Mouse (Mus musculus) lung, postnatal 25 days (tissue): ENCODE results near the gene BC100530.
"Not testable (repeated sequence)": the region's sequence is repeated elsewhere in the genome, so short reads cannot be mapped to it uniquely, and the experiment has no call there.

Experiments used
- DNase-seq: peaks from one replicate; pipeline ENCODE4 v3.0.0; 2022; ENCODE audit warnings: low spot score

BC100530 gene

DNA sequence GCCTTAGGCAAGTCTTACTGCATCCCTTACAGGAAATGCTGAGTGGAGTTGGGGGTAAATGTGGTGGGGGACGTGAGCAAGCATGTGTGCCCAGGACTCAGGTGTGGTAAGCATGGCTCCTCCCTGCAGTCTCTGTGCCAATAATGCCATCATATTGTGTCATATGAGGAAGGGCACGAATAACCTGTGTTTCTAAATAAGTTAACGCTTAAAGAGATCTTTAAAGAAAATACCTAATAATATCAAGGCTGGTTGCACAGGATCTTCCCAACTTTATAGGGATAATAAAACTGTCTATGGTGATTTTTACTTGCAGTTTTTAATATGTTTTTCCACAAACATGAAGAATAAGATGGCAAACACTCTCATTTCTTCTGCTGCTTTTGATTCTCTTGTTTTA lies at the start of gene BC100530:
TSS of gene BC100530 (minus strand) at position 101 of the 400 bp plus-strand sequence.
- not testable (repeated sequence) for DNase-seq

DNA sequence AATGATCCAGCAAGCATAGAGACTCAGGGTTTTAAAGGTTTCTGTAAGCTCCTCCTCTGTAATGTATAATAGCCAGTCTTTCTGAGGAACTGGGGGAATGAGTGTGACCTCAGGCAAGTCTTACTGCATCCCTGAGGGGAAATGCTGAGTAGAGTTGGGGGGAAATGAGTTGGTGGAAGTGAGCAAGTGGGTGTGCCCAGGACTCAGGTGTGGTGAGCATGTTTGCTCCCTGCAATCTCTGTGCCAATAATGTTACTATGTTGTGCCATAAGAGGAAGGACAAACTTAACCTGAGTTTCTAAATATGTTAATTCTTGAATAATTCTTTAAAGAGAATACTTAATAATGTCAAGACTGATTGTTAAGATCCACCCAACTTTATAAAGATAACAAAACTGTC lies 40.8 kb upstream of the BC100530 start, which contains the start of gene Stfa2:
TSS of gene Stfa2 (minus strand) at position 101 of the 400 bp plus-strand sequence.
- DNase-seq = no peak

DNA sequence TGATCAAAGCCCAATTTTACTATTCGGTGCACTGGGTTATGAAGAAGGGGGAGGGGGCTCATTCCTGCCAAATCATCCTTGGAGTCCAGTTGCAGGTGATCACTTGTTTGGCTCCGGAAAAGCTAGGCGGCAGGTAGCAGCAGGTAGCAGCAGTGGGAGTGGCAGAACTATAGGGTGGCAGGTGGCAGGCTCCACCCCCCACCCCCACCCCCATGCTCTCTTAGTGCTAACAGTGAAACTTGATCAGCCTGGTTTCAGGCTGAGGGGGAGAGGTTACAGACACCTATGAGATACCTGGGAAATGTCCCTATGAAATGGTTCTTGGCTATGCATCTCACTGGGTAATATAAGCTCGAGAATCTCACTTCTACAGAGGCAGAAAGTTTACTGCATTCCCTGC lies 21.5 kb upstream of the BC100530 start:
- no peak for DNase-seq

DNA sequence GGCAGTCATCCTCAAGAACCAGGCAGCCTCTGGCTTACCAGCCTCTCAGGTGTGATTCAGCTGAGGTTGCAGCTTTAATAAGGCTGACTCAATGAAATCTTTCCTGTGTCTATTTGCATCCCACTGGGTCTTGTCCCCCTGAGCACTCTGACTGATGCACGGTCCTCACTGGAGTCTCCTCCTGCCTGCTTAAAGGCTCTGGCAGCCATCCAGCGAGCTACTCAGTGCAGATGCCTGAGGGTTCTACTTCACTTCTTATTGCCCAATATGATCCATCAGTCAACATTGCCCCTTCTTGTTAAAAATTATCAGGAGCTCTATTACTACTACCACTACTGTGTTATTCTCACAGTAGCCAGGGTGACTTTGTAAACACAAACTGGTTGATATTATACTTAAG lies 30.4 kb downstream of the BC100530 start:
- no peak for DNase-seq

DNA sequence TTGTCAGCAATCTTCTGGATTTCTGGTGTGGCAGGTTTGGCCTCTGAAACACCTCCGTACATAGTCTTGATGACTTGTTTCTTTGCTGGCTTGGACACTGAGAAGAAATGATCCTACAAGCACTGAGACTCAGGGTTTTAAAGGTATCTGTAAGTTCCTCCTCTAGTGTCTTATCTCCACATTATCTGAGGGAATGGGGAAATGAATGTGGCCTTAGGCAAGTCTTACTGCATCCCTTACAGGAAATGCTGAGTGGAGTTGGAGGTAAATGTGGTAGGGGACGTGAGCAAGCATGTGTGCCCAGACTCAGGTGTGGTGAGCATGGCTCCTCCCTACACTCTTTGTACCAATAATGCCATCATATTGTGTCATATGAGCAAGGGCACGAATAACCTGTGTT lies 33.3 kb downstream of the BC100530 start, which contains the start of gene BC117090:
TSS of gene BC117090 (minus strand) at position 101 of the 400 bp plus-strand sequence.
- no peak for DNase-seq

DNA sequence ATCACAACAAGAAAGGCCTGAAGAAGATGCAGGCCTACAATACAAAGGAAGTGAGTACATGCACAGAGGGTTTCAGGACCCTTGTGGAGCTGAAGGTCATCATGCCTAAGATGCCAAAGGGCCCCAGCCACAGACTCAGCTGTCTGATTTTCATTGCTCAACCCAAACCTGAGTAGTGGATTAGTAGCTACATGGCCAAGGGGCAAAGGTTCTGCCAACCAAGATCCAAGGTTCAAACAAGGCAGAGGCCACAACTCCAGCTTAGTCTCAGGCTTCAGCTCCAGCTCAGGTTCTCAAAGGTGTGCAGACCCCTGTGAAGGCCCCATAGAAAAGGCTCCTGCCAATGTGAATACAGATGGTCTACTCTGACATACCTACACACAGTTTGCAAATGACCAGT lies 48.3 kb downstream of the BC100530 start:
- DNase-seq = no peak

DNA sequence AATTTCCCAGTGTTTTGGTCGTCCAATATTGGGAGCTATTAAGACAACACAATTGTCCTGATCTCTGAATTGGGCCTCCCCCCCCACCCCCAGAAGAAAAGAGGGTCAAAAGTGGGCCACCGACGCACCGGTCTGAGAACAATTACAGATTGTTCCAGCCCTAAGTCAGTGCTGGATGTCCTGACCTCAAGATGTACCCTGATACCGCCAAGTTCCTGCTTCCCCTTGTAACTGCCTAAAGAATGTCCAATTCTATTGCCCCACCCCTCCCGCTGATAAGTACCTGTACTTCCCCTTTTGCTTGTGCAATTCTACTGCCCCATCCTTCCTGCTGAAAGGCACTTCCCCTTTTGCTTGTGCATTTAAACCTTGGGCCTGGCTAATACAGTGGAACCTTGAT lies 51.4 kb downstream of the BC100530 start:
- DNase-seq = not testable (repeated sequence)
